Mouse (Mus musculus) heart, postnatal 4 days (tissue): ENCODE data around the gene Cdkn2b. TPM values are rescaled to one million over a fixed set of nuclear protein-coding genes. Genes with fewer than 3 reads are reported as not detected.
A peak's percentile ranks its signal among the peaks of the same experiment; 100 is the strongest.

Experiments
- DNase-seq: peaks from one replicate; pipeline ENCODE4 v3.0.0; 2021
- total RNA-seq, 2 experiments: library from RNA; stranded (reverse); gene quantifications; 2 replicates each; pipeline ENCODE4 v1.2.3; 2021

Gene Cdkn2b
- total RNA-seq: 1 to 10 TPM in 1 of 2 experiments, under 1 TPM in 1; 0.91 to 1.9 TPM

DNA sequence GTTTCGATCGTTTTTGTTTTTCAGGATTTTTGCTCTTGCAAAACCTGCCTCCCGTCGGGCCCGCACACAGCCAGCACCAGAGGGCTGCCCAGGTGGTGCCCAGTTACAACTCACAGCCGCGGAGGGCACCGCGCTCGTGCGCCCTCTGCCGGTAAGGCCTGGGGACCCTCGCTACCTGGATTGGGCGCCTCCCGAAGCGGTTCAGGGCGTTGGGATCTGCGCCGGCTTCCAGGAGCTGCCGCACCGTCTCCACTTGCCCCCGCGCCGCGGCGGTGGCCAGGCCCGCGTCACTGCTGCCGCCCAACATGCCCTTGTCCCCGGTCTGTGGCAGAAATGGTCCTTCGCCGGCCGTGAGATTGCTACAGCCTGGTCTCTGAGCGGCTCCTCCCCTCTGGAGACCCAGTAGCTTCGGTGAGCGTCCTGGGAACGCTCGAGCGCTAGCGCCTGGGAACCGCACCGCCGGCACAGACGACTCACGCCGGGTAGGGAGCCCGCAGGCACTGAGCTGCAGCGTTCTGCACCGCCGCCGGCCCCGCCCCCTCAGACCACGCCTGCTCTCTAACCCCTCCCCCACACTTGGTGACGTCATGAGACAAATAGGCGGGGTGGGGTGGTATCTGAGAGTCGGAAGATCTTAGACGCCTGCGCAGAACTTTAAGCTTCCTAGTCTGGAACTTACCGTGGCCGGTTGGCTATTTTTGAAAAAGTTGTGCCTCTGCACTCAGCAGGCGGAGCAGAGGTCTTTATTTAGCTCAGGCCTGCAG is at the start of gene Cdkn2b:
TSS of gene Cdkn2b (minus strand) at position 549 of the 764 bp plus-strand sequence.
- DNase-seq: peak; percentile 94

DNA sequence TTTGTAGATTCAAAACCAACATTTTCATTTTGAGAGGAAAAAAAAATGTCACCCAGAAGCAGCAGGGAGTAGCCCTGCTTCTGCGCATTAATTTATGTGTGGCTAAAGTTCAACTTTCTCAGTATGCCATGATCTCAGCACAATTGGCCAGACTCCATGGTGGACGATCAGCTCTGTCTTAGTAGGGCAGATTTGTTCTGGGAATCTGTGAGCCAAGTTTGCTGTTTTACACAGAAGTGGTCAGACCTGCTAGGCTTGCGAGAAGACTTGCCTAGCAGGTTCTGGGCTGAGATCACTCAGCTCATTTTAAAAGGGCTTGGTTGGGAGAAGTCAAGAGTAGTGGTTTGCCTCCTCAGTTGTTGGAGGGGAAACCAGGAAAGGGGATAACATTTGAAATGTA is 49.5 kb upstream of the Cdkn2b start:
- peak; percentile 16 for DNase-seq

DNA sequence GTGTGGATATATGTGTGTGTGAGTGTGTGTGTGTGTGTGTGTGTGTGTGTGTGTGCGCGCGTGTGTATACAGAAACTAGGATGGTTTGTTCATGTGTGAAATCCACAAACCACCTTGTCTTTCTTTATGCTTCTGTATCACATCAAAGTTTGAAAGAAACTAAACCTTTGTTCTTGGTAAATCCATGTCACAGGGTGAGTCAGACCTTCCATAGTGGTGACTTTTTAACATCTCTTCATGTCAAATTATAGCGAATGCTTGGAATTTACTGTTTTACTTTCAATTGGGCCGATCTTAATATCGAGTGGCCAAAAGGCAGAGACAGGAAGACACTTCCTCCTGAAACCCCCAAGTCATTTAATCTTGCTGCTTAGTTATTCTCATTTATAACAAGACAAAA is 48.7 kb upstream of the Cdkn2b start:
- no peak for DNase-seq

DNA sequence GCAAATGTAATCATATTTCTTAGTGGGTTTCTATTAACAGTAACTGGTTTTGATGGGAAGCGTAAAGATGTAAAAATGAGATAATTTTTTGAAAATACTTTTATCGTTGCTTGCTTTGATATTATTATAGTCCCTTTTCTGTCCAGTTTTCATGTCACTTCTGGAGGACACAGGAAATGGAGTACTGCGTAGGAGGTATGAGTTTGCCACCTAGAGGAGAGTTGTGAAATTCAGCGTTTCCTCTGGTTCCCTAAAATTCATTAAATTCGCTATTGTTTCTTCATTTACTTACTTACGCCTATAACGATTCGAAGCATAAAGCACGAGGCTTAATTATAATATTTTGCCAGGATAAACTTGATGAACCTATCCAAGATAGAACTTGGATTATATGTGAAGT is 43.1 kb upstream of the Cdkn2b start:
- DNase-seq: no peak

DNA sequence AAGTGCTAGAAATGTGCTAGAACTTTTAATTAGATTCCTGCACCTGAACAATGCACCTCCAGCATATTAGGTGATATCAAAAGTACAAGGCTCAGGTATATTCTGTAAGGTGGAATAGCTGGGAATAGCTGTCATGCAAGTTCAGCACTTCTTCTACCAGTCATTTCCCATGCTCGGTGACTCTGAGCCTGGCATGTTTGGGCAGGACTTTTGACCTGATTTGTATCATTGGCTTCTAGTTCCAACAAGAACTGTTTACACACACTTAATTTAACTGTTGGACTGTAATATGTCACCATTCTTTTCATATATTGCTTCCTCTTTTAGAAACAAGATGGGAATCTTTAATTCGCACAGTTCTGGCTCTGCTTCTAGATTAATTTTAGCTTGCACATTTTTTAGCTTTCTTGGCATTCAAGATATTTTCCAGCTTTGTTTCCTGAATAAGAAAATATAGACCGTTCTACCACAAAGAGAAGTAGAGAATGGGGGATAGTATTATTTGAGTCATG is 42.3 kb upstream of the Cdkn2b start:
- DNase-seq: no peak

DNA sequence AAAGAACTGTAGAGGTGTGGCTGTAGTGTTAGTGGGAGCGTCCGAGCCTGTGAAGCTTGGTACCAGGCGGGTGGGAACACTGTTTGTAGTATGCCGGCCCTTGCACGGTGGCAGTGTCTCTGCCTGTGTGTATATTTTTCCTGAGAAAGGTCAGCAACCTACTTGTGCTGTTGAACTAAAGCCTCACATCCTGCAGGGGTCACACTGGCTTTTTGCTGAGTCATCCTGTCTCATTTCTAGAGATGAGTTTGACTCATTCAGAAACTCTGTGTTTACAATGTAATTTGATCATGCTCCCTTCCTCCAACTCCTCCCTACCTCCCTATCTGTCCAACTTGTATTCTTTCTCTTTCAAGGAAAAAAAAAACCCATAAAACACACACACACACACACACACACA is 40.6 kb upstream of the Cdkn2b start:
- DNase-seq: no peak

DNA sequence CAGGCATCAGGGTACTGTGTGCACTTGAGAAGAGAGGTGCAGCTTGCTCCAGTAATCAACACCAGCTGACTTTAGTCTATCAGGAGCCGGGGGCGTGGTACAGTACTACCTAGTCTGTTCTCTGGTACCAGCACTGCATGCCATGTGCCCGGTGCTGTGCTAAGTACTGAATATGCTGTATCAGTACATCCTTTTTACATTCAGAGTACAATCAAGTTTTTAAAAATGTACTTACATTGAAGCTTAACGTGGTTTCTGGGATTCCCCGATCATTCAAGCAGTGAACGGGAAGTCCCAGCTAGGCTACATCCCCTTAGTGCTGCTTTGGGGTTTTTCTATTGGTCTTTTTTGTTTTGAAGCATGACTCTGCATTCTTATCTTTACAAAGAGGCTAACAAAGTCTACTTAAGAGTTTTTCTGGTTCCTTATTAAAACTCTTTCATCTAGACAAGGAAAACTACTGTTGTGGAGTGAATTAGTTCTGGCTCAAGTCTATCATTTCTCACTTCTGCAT is 40.2 kb upstream of the Cdkn2b start:
- DNase-seq: no peak

DNA sequence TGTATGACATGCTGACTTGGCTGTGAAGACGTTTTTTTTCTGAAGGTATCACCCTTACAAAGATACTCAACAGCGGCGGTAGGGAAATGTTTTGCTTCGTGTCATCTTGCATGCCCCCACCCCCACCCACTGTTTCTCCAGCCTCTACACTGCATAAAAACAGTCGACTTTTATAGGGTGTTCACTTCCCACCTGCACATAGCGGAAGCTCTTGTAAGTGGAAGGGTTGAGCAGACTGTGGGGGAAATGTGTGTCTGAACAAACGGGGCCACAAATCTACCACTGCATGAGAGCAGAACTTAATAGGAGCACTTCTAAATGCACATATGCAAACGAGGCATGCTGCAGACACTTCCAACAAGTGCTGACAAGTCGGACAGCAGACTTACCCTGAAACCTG is 39.6 kb upstream of the Cdkn2b start:
- DNase-seq: no peak

DNA sequence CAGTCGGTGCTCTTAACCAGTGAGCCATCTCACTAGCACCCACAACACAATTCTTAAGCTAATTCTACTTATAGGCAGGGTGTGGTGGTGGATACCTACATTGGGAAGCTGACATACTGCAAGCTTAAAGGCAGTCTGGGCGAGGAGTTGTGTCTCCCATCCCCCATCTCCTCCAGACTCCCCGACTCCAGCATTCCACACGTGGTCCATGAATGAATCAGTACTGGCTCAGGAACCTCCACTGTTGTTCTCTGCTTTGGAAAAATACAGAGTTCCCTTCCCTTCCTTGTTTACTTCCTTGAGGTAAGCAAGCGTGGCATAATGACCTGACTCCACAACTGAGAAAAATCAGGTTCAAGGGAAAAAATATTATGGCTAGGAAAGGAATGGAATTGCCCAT is 38.0 kb upstream of the Cdkn2b start:
- no peak for DNase-seq

DNA sequence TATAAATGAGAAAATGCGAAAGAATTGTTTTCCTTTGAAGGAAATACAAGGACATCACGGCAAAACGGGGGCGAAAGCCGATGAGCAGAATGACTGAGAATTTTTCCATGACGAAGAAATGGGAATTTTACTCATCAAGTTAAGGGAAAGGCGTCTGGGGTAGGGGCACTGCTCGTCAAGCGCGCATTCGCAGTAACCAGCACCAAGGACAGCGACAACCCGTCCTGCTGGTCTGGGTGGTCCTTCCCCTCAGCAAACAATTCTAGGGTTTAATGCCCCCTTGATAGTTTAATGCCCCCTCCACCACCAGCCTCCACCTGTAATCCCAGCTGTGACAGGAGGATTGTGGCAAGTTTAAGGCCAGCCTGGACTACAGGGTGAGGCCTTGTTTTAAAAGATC is 2.6 kb upstream of the Cdkn2b start:
- peak; percentile 57 for DNase-seq

DNA sequence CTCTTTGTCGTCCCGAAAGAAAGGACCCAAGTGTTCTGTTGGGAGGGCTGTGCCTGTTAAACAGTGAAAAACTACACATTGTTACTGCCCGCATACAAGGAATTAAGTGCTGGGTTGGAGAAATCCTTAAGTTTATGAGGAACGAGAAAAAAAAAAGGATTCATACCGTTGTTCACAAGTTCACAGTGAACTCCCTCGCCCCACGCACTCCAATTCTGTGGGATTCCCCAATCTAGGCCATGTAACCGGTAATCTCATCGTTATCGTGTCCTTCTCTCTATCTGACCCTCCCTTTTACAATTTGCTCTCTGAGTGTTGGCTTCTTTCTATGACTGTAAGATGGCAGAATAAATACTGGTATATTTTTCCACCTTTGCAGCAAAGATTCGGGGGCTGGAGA is 843 bp downstream of the Cdkn2b start:
- DNase-seq: no peak

DNA sequence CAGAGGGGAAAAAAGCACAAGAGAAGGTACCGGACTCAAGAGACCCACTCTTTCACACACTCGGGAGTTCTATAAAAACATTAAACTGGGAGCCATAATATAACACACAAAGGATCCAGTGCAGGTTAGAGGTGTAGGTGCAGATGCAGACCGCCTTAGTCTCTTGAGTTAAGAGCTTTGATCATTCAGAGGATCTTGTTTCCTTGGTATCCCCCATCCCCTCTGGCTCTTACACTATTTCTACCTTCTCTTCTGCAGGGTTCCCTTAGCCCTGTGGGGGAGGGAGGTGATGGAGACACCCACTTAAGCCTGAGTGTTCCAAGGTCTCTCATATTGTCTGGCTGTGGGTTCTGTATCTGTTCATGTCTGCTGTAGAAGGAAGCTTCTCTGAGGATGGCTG is 2.8 kb downstream of the Cdkn2b start:
- no peak for DNase-seq

DNA sequence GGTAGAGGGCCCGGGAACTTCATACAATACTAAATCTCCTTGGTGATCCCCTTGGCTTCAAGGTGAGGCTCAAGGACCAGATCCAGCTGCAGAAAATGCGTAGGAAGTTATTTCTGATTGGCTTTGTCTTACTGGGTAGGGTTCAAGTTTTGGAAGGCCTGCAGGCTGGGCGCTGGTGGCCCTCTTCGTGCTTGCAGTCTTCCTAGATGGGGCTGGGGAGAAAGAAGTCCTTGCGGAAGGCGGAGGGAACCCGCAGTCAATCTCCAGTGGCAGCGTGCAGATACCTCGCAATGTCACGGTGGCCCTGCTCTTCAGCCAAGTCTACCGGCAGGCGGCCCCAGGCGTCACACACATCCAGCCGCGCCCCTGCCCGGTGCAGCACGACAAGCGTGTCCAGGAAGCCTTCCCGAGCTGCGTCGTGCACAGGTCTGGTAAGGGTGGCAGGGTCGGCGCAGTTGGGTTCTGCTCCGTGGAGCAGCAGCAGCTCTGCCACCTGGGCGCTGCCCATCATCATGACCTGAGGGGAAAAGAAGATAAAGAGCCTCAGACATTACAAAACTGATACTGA is 4.0 kb downstream of the Cdkn2b start:
- DNase-seq: no peak

DNA sequence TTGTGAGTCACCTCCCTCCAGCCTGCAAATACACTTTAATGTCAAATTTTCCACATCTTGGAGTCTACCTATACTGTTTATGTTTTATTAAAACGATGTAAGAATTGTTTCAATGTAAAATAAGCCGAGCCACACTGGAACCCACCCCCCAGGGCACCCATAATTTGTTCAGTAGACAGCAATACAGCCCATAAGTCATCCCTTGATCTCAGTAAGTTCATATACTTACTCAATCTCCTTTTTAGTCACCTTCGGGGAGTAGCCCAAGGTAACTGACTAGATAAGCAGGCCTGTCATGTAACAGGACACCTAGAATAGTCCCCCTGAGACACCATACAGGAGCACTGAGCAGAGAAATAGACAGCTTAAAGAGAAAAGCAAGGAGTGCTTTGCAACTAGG is 5.1 kb downstream of the Cdkn2b start:
- DNase-seq: no peak

DNA sequence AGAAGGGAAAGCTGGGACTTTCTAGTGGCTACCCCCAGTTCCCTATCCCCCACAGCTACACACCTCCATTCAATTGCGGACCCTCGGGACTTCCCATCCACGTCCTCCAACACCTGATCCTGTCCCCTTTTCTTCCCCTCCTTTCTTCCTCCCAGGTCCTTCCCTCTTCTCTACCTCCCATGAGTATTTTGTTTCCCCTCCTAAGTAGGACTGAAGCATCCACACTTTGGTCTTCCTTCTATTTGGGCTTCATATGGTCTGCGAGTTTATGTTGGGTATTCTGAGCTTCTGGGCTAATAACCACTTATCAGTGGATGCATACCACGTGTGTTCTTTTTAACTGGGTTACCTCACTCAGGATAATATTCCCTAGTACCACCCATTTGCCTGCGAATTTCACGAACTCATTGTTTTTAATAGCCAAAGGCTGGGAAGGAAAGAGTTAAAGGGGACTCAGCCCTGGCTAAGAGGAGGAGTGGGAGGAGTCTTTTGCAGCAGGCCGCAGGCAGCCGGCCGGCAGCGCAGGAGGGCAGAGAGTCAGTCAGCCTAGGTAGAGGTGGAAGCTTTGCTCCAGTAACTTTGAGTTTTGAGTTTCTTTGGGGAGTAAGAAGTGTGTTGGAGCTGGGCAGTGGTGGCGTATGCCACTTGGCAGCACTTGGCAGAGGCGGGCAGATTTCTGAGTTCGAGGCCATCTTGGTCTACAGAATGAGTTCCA is 7.4 kb downstream of the Cdkn2b start:
- DNase-seq: no peak

DNA sequence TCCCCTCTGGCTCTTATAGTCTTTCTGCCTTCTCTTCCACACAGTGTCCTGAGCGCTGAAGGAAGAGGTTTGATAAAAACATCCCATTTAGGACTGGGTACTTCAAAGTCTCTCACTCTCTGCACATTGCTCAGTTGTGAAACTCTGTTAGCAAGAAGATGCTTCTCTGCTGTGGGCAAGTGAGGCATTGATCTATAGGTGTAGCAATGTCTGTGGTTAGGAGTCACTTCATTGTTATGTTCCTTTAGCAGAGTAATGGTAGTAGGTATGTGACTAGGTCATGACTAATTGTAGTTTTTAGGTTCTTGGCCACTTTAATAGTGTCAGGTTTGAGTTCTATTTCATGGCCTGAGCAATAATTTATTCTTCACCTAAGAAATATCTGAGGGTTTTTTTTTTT is 8.7 kb downstream of the Cdkn2b start:
- no peak for DNase-seq

DNA sequence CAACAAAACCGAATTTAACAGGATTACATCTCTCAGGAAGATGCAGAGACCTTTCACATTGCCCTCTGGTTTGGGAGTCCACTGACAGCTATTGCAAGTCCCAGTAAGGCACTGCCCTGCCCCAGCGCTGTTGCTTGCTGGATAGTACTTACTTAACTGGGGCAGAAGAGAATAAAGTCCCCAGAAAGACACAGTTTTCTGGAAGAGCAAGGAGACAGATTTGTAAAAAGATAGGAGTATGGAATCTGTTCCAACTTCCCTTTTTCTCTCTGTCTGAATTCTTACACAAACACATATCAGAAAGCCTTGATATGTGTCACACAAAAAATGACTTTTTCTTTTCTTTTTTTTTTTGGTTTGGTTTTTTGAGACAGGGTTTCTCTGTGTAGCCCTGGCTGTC is 11.1 kb downstream of the Cdkn2b start:
- DNase-seq: no peak

DNA sequence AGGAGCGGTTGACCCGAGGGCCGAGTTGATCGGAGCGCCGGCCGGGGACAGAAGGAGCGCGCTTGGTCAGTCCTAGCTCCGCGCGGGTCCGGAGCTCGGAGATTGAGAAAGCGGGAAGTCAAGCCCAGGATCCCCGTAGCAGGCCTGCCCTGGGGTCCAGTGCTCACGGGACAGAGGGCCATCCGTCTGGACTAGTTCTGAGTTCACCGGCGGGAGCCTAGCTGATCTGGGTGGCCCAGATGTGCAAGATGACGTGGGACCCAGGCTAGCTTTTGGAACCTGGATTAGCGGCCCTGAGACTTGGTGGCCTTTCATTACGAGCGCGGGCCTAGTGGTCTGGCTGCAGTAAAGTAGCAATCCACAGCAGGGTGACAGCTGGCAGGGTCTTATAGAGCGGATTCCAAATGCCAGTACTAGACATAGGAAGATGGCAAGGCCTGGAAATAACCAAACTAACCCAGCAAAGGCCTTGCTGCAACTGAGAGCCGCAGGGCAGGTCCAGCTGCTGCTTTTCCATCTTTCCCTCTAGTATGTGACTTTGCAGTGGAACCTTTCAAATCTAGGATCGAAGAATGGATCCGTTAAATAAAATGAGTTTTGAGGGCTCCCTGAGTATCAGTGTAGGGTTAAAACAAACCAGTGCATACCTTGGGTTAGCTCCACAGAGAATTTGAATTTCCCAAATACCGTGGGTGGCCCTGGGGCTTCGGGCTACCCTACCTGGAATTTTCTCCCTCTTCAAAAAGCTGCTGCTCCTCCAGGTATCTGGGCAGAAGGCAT is 15.2 kb downstream of the Cdkn2b start:
- DNase-seq: no peak

DNA sequence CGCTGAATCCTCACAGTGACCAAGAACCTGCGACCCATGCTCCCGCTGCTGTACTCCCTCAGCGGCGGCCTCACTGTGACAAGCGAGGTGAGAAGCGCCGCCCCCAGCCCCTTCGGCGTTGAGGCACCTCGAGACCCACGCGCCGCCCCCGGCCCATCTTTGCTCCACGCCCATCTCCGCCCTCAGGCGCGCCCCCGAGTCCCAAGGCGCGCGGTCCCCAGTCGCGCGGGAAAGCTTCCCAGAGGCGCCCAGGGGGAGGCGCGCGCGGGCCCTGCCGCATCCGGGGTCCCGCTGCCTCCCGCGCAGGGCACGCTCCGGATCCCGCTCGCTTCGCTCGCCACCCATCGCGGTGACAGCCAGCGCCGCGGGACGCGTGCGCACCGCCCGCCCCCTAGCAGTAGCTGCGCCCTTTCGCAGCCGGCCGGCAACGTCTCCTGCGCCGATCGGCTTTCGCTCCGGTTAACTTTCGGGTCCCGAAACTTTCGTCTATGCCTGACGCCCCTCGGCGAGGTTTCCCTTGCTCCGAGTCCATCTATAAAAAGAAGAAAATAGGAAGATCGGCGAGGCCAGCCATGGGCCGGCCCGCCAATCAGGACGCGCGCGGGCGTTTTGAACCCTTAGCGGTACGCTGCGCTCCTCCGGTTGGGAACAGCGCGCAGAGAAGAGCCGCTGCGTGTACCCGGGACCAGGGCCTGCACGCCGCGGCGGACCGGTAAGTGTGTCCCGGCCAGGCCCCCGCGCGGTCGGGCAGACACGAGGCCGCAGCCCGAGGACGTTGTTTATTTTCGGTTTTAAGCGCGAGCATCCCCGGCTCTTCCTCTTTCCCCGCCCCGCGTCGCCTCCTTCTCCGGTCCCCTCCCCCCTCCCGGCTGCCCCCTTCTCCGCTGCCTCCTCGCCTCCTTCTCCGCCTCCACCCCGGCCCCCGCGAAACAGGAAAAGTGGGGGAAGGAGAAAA is 16.1 kb downstream of the Cdkn2b start, which contains the start of gene Cdkn2a:
TSS of gene Cdkn2a (minus strand) at position 168 of the 955 bp plus-strand sequence.
- peak; percentile 74 for DNase-seq

DNA sequence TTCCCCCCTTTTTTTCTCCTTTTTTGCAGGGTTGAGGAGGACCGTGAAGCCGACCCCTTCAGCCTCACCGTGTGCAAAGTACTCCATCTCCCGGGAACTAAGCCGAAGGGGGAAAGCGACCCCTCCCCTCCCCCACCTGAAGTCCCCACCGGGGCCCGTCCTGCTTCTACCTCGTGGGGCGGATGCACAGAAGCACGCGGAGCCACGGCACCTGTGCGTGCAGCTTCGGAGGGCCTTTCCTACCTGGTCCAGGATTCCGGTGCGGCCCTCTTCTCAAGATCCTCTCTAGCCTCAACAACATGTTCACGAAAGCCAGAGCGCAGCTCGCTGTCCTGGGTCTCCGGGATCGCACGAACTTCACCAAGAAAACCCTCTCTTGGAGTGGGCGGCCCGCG is 16.8 kb downstream of the Cdkn2b start:
- DNase-seq: no peak

DNA sequence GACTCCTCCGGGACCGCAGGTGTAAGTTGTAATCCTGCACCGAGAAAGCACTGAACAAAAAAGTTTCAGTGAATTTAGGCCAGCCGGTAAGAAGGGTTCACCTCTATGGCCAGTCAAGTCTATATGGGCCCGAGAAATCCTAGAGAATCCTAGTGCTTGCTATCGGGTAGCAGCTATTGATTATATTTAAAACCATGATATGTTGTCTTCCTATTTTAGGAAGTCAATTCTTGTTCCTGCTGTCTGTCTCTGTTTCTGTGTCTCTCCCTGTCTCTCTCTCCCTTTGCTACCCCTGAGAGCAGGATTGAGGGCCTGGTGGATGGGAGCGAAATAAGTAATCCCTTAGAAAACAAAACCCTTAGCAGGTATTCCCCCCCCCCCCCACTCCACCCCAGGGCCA is 17.3 kb downstream of the Cdkn2b start:
- DNase-seq: no peak
